Mouse (Mus musculus) brain, embryonic 18.5 days (tissue): ENCODE measurements around the gene Hypk.

Experiments used
- DNase-seq: peaks from one replicate; pipeline ENCODE4 v3.0.0-alpha.2; 2012; ENCODE audit warnings: low read depth, low spot score

Hypk gene

DNA sequence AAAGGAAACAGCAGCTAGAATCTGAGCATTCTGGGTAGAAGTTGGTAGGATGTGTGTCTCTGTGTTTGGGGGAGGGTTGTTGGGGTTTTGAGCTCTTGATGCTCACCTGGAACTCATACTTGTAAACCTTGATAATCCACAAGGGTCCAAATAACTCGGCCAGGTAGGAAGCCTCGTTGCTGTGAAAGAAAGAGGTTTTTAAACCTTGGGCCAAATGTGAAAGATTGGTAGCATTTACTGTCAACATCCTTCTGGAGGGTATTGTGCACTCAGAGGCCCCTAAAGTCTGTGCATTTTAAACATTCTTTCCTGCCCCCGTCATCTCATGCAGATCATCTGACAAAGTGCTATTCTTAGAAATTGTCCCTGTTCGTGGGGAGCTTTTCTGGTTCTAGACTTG, at the start of gene Hypk:
TSS of gene Hypk (plus strand) at position 301 of the 400 bp plus-strand sequence.
- DNase-seq, result no peak

DNA sequence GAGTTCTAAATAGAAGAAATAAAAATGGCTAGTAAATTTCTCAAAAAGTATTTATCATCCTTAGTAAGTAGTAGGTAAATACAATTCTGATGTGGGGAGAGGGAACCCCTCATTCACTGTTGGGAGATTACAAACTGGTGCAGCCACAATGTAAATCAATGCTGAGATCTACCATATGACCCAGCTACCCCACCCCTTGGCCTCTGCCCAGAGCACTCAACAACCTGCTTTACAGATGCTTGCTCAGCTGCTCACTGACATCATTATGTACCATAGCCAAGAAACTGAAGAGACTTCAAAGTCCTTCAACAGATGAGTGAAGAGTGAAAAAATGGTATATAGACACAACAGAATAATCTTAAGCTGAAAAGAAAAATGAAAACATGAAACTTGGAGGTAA, 49.8 kb upstream of the Hypk start:
- no peak for DNase-seq

DNA sequence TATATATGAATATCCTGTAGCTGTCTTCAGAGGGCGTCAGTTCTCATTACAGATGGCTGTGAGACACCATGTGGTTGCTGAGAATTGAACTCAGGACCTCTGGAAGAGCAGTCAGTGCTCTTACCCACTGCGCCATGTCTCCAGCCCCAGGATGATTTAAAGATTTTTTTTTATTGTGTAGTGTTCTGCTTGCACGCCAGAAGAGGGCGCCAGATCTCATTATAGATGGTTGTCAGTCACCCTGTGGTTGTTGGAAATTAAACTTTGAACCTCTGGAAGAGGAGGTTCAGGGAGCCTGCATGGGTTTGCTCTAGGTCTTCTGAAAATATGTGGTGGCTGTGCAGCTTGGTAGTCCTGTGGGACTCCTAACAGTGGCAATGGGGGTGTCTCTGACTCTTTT, 44.9 kb upstream of the Hypk start:
- no peak for DNase-seq

GRCm38 (mm10) chr2:121412843-121413386, 40.2 kb upstream of the Hypk start:
- DNase-seq, result peak; percentile 12

DNA sequence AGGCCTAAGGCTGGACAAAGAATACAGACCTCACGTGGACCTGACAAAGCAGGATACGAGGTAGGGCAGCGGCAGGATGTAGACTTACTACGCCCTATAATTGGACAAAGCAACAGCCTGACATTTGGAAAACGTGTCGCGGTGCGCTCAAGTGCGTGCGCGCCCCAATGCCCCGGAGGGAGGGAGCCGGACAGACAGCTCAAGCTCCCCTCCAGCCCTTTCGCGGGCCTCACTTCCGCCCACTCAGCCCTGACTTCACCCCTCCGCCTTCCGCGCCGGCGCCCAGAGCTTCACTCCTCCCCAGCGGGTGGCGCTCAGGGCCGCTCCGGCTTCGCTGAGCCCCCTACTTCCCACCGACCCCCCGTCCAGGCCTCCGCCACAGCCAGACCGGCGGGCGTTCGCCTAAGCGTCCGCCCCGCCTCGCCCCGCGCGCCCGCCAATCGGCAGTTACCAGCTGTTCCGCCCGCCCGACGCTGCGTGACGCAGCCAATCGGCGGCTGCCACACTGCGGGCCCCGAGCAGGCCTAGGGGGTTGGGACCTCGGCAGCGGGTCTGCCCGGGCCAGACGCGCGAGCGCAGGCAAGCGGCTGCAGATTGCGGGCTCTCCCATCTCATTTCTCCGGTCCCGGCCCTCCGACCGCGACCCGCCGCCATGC, 39.6 kb upstream of the Hypk start, which contains the start of the genes Pdia3 and Catsper2:
TSS of gene Pdia3 (plus strand) at position 389 of the 656 bp plus-strand sequence.
TSS of gene Catsper2 (minus strand) at position 406 of the 656 bp plus-strand sequence.
- peak; percentile 92 for DNase-seq

DNA sequence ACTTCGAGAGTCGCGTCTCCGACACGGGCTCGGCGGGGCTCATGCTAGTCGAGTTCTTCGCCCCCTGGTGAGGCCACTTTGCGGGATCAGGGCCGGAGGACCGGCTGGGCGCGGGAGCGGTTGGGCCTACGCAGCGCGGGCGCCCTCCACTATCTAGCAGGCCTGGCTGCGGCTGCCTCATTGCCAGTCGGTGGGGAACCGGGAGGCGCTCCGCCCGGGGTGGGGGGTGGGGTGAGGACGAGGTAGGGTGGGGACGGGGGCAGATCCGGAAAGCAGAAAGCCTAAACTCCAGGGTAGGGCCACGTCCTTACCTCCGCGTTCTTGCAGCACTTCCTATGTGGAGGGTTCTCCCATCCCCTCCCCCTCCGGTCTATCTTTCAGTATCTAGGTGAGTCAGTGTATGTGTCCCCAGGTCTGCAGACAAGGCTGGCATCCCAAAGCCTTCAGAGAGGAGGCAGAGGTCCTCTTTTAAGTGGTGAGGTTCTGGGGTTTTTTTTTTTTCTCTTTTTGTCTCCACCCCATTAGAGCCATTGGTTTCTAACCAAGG, 38.9 kb upstream of the Hypk start:
- DNase-seq, result no peak

DNA sequence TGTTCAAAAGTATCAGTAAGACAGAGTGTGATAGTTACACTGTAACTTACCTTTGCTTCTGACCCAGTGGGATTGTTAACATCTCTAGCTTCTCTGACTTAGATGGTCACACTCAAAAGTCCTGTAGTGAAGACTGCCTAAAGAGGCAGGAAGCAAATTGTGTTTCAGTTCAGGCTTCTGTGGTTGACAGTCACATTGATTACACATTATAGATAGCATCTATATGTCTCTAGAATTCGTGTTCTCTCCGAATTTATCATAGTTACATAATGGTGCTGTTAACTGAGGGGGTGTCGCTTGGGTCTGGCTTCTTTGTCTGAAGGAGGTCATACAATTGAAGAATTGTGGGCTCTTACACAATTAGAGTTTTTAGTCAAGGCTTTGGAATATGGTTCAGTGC, 38.0 kb upstream of the Hypk start:
- DNase-seq, result no peak

DNA sequence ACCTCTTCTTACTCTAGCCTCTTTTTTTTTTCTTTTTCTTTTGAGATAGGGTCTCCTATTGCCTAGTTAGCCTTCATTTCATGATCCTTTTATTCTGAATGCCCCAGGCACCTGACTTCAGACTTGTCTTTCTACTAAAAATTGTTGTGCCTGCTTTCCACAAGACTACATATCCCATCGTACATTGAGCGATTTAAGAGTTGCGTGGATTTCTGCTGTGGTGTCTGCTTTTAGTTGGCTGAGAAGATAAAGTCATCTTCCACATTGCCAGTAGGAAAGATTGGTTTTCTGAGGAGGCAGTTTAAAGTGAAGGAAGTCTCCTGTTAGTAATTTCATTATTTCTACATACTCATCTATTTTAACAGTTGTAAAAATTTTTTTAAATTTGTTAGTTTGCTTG, 37.5 kb upstream of the Hypk start:
- DNase-seq, result no peak

DNA sequence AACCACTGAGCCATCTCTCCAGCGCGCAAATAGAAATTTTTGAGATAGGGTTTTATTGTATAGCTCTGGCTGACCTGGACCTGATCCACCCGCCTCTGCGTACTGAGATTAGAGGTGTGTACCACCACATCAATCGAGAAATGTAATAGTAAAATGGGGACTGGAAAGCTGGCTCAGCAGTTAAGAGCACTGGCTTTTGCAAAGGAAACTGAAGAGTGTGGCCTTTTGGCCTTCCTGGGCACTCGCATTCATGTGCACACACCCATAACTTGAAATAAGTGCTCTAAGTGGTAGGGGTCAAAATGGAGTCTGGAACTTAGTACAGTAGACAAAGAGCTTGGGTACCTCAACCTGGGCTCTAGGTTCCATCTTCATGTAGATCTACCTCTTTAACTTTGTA, 36.7 kb upstream of the Hypk start:
- no peak for DNase-seq

- DNase-seq, result no peak
Observed at GRCm38 (mm10) chr2:121418476-121418875, 34.6 kb upstream of the Hypk start.

GRCm38 (mm10) chr2:121423166-121423565, 29.9 kb upstream of the Hypk start:
- DNase-seq, result no peak

DNA sequence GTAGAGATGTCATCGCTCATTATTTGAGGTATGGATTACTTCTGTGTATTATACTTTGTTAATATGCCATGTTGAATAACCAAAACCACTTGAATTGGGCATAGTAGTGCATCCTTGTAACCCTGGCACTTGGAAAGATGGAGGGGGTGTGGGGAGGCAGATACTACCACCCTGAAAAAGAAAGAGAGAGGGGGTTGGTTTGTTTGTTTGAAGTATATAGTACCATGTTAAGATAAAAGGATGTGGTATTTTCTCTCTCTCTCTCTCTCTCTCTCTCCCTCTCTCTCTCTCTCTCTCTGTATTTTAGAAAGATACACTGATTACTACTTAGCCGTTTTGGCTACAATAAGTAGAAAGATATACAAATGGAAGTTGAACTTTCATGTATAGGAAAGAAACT, 27.2 kb upstream of the Hypk start:
- no peak for DNase-seq

DNA sequence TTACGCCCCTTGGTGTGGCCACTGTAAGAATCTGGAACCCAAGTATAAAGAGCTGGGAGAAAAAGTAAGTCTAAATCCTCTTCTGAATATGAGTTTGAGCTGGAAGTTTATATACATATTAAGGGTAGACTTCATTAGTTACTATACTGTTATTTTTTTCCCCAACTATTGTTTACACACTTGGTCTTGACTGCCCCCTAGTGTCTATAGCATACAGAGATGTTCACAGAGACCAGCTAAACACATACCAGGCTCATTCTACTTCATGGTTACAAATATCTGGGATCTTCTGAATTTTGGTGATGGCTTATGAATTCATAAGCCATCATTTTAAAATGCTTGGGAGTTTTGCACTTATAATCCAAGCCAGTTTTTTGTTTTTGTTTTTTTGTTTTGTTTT, 18.2 kb upstream of the Hypk start:
- no peak for DNase-seq

DNA sequence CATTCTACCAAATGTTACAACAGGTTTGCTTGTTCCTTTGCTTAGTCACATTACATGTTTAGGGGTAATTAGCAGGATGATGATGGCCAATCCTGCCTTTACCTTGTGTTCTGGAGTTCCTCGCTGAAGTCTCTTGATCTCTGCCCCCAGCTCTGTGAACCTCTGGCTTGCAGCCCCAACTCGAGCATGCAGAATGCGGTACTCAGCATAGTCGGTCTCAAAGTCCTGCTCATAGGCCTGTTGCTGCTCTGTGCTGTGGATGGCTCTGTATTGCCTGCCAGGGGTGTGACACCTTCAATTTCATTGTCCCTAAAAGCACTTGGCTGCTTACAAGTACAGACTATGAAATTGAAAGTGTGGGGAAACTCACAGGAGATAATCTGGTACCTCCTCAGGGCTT, 13.3 kb upstream of the Hypk start:
- DNase-seq, result no peak

DNA sequence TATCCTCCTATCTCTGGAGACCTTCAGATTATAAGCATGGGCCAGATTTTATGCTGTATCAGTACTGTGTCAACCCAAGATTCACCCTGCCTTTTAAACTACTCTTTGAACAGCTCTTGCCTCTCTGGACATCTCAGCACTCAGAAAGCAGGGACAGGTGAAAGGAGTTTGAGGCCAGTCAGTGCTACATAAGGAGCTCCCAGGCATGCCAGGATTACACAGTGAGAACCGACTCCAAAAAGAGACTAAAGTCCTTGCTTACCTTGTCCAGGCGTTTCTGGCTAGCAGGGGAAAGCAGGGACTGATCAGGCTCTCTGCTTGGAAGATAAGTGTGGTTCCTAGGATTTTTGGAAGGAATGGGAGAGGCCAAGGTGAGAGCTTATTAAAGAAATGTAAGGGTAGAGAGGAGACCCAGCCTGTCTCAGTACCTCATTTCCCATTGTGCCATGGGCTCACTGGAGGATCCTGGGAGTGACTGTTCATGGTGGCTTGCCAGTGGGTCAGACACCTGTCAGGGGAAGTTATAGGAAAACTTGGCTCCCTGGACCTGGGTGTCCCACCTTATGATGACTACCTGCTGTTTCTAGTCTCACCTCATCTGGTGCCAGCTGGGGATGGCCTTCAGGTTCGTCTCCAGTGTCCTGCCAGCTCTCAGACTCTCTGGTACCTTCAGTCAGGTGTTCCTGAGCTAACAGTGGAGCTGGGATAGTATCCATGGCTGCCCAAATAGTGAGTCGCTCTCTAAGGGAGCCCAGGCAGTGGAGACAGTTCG, 12.1 kb upstream of the Hypk start:
- no peak for DNase-seq

- DNase-seq, result no peak
Observed at GRCm38 (mm10) chr2:121441800-121442199, 11.3 kb upstream of the Hypk start.

DNA sequence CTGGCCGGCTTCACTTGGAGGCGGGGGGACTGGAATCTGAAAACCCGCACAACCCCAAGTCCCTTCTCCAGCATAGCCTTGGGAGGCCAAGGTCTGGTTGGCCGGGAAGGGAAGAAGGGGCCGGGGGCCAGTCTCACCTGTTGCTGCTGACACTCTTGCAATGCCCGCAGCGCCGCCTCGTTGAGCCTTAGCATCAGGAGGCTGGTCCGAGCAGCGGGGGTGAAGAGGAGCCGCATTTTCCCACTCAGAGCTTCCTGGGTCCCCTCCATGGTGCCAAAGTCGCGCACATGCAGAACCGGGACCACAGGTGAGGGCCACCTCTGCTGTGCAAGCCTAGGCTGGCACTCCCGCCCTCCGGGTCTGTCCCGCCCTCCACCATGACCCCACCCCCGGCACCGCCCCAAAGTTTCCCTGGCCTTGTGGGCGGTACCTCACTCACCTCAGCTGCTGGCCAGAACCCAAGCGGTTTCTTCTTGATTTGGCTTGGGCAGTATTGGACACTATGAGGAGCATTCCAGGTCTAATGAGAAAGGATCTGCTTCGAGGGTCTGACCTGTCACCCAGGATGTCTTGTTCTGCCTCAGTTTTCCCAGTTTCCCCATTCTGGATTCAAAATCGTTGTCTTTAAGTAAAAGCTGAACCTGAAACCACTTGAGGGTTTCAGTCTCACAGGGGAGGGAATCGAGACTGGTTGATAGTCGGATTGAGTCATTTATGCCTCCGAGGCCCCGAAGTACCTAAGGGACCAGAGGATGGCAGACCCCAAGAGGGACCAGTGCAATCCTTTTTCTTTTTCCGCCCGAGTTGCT, 10.6 kb upstream of the Hypk start:
- DNase-seq, result no peak

DNA sequence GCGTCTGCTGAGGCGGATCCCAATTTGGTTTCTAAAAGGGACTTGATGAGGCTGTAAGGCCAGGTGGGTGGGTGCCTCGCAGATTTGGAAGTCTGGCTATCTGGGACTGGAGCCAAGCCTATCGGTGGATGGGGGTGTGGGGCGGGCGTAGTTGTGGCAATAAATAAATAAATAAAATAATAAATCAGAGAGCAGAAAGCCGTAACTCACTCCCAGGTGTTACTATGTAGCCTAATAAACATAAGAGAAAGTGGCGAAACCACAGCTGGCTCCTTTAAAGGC, 10.1 kb upstream of the Hypk start:
- DNase-seq, result no peak

DNA sequence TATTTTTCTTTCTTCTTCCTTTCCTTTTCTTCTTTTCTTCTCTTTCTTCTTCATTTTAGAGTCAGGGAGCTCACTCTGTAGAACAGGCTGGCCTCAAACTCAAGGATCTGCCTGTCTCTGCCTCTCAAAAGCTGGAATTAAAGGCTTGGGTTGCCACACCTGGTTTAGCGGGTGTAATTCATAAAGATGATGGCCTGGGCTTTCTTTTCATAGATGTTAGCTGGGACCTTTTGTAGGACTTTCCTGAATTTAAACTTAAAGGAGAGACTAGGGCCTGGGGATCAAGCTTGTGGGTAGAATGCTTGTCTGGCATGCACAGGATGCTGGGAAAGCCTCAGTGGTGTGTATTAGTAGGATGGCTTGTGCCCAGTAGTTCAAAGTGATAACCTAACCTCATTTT, 8.9 kb upstream of the Hypk start, which contains the start of gene Ell3:
TSS of gene Ell3 (minus strand) at position 101 of the 400 bp plus-strand sequence.
- no peak for DNase-seq

GRCm38 (mm10) chr2:121445117-121445516, 8.0 kb upstream of the Hypk start:
- no peak for DNase-seq

- DNase-seq, result no peak
Observed at GRCm38 (mm10) chr2:121446506-121446905, 6.6 kb upstream of the Hypk start.

GRCm38 (mm10) chr2:121447006-121447405, 6.1 kb upstream of the Hypk start:
- DNase-seq, result no peak
